22 mouse cellular contexts compared by ENCODE assay signal in the genomic region with DNA sequence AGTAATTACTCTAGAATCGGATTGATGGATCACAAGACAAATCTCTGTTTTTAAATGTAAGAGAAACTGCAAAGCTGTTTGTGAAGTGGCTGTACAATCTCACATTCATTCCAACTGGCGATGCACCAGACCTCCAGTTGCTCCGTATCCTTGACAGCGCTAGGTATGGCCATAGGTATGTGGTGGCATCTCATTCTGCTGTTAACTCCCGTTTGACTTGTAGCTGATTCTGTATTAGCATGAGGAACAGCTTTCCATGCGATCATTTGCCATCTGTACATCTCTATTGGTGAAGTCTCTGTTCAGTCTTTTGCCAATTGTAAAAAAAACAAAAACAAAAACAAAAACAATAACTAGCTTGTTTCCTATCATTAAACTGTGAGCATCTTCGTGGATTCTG.
DNase-seq lines count a peak whose midpoint lies in the region; ATAC-seq and TF ChIP-seq lines count a peak whose summit lies in the region.
"Had no signal": no experiment of that assay in that cellular context is flagged by ENCODE, and none has a peak within 500 bp of the region (broad histone marks: within the 10 kb centered on the region; RNA-seq: fewer than 3 reads in every experiment).

No protein-coding gene starts in this region.

- no peak overlapping the region for H3K9ac ChIP-seq in embryonic facial prominence, embryonic 15.5 days
- H3K9ac ChIP-seq in forebrain, postnatal 0 days: no peak overlapping the region
- no peak overlapping the region for H3K9ac ChIP-seq in forebrain, embryonic 12.5 days
- no peak overlapping the region for H3K9ac ChIP-seq in hindbrain, postnatal 0 days (replicated peaks; ENCODE audit: low read length)
- no peak overlapping the region for H3K9ac ChIP-seq in hindbrain, embryonic 16.5 days (ENCODE audit: low read depth, low read length)
- no peak overlapping the region for H3K9ac ChIP-seq in neural tube, embryonic 13.5 days
- H3K9ac ChIP-seq in neural tube, embryonic 15.5 days (replicated peaks): no peak overlapping the region
- H3K9ac ChIP-seq: embryonic facial prominence, embryonic 13.5 days; heart, embryonic 15.5 days; hindbrain, embryonic 14.5 days had no signal

- H3K36me3 ChIP-seq in embryonic facial prominence, embryonic 15.5 days: no peaks in the 10 kb centered on the region
- H3K36me3 ChIP-seq in embryonic facial prominence, embryonic 10.5 days (replicated peaks): no peaks in the 10 kb centered on the region
- no peaks in the 10 kb centered on the region for H3K36me3 ChIP-seq in forebrain, postnatal 0 days (ENCODE audit: insufficient read depth)
- no peaks in the 10 kb centered on the region for H3K36me3 ChIP-seq in forebrain, embryonic 12.5 days (replicated peaks)
- H3K36me3 ChIP-seq in hindbrain, postnatal 0 days (ENCODE audit: insufficient read depth, low read length): no peaks in the 10 kb centered on the region
- H3K36me3 ChIP-seq in hindbrain, embryonic 16.5 days (ENCODE audit: control insufficient read depth, insufficient read depth, low read length): no peaks in the 10 kb centered on the region
- no peaks in the 10 kb centered on the region for H3K36me3 ChIP-seq in neural tube, embryonic 13.5 days
- no peaks in the 10 kb centered on the region for H3K36me3 ChIP-seq in neural tube, embryonic 15.5 days
- H3K36me3 ChIP-seq: embryonic facial prominence, embryonic 13.5 days; G1E; heart, embryonic 15.5 days had no signal

- no peaks in the 10 kb centered on the region for H3K9me3 ChIP-seq in embryonic facial prominence, embryonic 15.5 days (replicated peaks)
- no peaks in the 10 kb centered on the region for H3K9me3 ChIP-seq in embryonic facial prominence, embryonic 10.5 days
- no peaks in the 10 kb centered on the region for H3K9me3 ChIP-seq in forebrain, postnatal 0 days (ENCODE audit: low read length)
- H3K9me3 ChIP-seq in forebrain, embryonic 12.5 days: no peaks in the 10 kb centered on the region
- no peaks in the 10 kb centered on the region for H3K9me3 ChIP-seq in hindbrain, postnatal 0 days (ENCODE audit: low read length)
- no peaks in the 10 kb centered on the region for H3K9me3 ChIP-seq in hindbrain, embryonic 16.5 days (ENCODE audit: control insufficient read depth, low read length)
- no peaks in the 10 kb centered on the region for H3K9me3 ChIP-seq in neural tube, embryonic 13.5 days
- no peaks in the 10 kb centered on the region for H3K9me3 ChIP-seq in neural tube, embryonic 15.5 days (replicated peaks)
- H3K9me3 ChIP-seq: embryonic facial prominence, embryonic 13.5 days; G1E; heart, embryonic 15.5 days had no signal

- H3K27me3 ChIP-seq in embryonic facial prominence, embryonic 15.5 days: no peaks in the 10 kb centered on the region
- H3K27me3 ChIP-seq in embryonic facial prominence, embryonic 10.5 days (replicated peaks; ENCODE audit: low read depth, poor library complexity, severe bottlenecking): peaks cover 9% of the 10 kb centered on the region; the same call in 1 of the 2 replicates
- no peaks in the 10 kb centered on the region for H3K27me3 ChIP-seq in forebrain, postnatal 0 days (ENCODE audit: insufficient read depth, low read length)
- H3K27me3 ChIP-seq in forebrain, embryonic 12.5 days: no peaks in the 10 kb centered on the region
- no peaks in the 10 kb centered on the region for H3K27me3 ChIP-seq in hindbrain, postnatal 0 days (ENCODE audit: insufficient read depth, low read length)
- H3K27me3 ChIP-seq in hindbrain, embryonic 16.5 days (replicated peaks; ENCODE audit: control insufficient read depth, insufficient read depth, low read length): no peaks in the 10 kb centered on the region
- H3K27me3 ChIP-seq in neural tube, embryonic 13.5 days: no peaks in the 10 kb centered on the region
- no peaks in the 10 kb centered on the region for H3K27me3 ChIP-seq in neural tube, embryonic 15.5 days (replicated peaks)
- H3K27me3 ChIP-seq: embryonic facial prominence, embryonic 13.5 days had no signal

- H3K4me2 ChIP-seq in embryonic facial prominence, embryonic 15.5 days (replicated peaks): no peak overlapping the region
- H3K4me2 ChIP-seq in forebrain, postnatal 0 days (ENCODE audit: low read depth): no peak overlapping the region
- H3K4me2 ChIP-seq in forebrain, embryonic 12.5 days: no peak overlapping the region
- no peak overlapping the region for H3K4me2 ChIP-seq in hindbrain, postnatal 0 days (ENCODE audit: low read depth, low read length)
- no peak overlapping the region for H3K4me2 ChIP-seq in hindbrain, embryonic 16.5 days (ENCODE audit: low read length)
- H3K4me2 ChIP-seq in neural tube, embryonic 13.5 days: no peak overlapping the region
- H3K4me2 ChIP-seq in neural tube, embryonic 15.5 days: no peak overlapping the region
- H3K4me2 ChIP-seq: embryonic facial prominence, embryonic 13.5 days; heart, embryonic 15.5 days; hindbrain, embryonic 14.5 days had no signal

- TF ChIP-seq CTCF in forebrain, postnatal 0 days (IDR thresholded peaks at IDR 0.05; ENCODE audit: low read depth): no peak
- TF ChIP-seq CTCF in hindbrain, postnatal 0 days (IDR thresholded peaks at IDR 0.05; ENCODE audit: low read depth): no peak

- H3K27ac ChIP-seq in embryonic facial prominence, embryonic 15.5 days (replicated peaks): 0 out of 2 replicates have a peak overlapping the region, but pooled peaks have one; percentile 58
- H3K27ac ChIP-seq in embryonic facial prominence, embryonic 10.5 days (replicated peaks): no peak overlapping the region
- H3K27ac ChIP-seq in forebrain, postnatal 0 days (ENCODE audit: low read depth, low read length): no peak overlapping the region
- no peak overlapping the region for H3K27ac ChIP-seq in forebrain, embryonic 12.5 days
- H3K27ac ChIP-seq in hindbrain, postnatal 0 days: peak overlapping the region; percentile 27; the same call in 1 of the 2 replicates
- no peak overlapping the region for H3K27ac ChIP-seq in hindbrain, embryonic 16.5 days (ENCODE audit: low read depth, low read length)
- peak overlapping the region; percentile 30; the same call in 1 of the 2 replicates for H3K27ac ChIP-seq in neural tube, embryonic 13.5 days (replicated peaks)
- no peak overlapping the region for H3K27ac ChIP-seq in neural tube, embryonic 15.5 days (replicated peaks)
- H3K27ac ChIP-seq: embryonic facial prominence, embryonic 13.5 days; heart, embryonic 15.5 days had no signal

- no peak for DNase-seq in embryonic facial prominence, embryonic 10.5 days (ENCODE audit: low spot score)
- DNase-seq in forebrain, postnatal 0 days: no peak
- DNase-seq in hindbrain, postnatal 0 days (ENCODE audit: low spot score): no peak
- DNase-seq: adrenal gland, adult 8-10 months; adrenal gland, postnatal 36 days; B cell, adult 2 months; cerebellum, adult 11-12 months; cerebellum, adult 9-10 months; cerebellum, postnatal 25 days; gastrocnemius, postnatal 14 days; heart, postnatal 14 days; kidney, adult 11 months had no signal

- 70% methylated on average over 7 of the region's 7 CpGs for WGBS in embryonic facial prominence, embryonic 15.5 days
- 88% methylated on average over 7 of the region's 7 CpGs for WGBS in embryonic facial prominence, embryonic 10.5 days
- WGBS in forebrain, postnatal 0 days: 54% methylated on average over 7 of the region's 7 CpGs
- 75% methylated on average over 7 of the region's 7 CpGs for WGBS in forebrain, embryonic 12.5 days
- WGBS in hindbrain, postnatal 0 days: 34% methylated on average over 7 of the region's 7 CpGs
- WGBS in hindbrain, embryonic 16.5 days: 54% methylated on average over 7 of the region's 7 CpGs
- 65% methylated on average over 7 of the region's 7 CpGs for WGBS in neural tube, embryonic 13.5 days
- 52% methylated on average over 7 of the region's 7 CpGs for WGBS in neural tube, embryonic 15.5 days

- no peak overlapping the region for H3K4me3 ChIP-seq in embryonic facial prominence, embryonic 15.5 days (replicated peaks)
- no peak overlapping the region for H3K4me3 ChIP-seq in embryonic facial prominence, embryonic 10.5 days
- no peak overlapping the region for H3K4me3 ChIP-seq in forebrain, postnatal 0 days (ENCODE audit: low read depth, low read length)
- H3K4me3 ChIP-seq in forebrain, embryonic 12.5 days (replicated peaks): no peak overlapping the region
- no peak overlapping the region for H3K4me3 ChIP-seq in hindbrain, postnatal 0 days (ENCODE audit: low read length)
- H3K4me3 ChIP-seq in hindbrain, embryonic 16.5 days (ENCODE audit: low read length): no peak overlapping the region
- H3K4me3 ChIP-seq in neural tube, embryonic 13.5 days: no peak overlapping the region
- no peak overlapping the region for H3K4me3 ChIP-seq in neural tube, embryonic 15.5 days (replicated peaks)
- H3K4me3 ChIP-seq: embryonic facial prominence, embryonic 13.5 days; heart, embryonic 15.5 days had no signal

- ATAC-seq in embryonic facial prominence, embryonic 15.5 days (ENCODE audit: insufficient number of reproducible peaks, low FRiP score, low TSS enrichment, low read depth): no peak
- peak; percentile 40; the same call in 1 of the 2 replicates for ATAC-seq in forebrain, postnatal 0 days
- ATAC-seq in forebrain, embryonic 12.5 days (ENCODE audit: low FRiP score): no peak
- ATAC-seq in hindbrain, postnatal 0 days: 0 out of 2 replicates have a peak, but pooled peaks have one; percentile 45
- ATAC-seq in hindbrain, embryonic 16.5 days: no peak
- ATAC-seq in neural tube, embryonic 13.5 days (ENCODE audit: low read depth): no peak
- no peak for ATAC-seq in neural tube, embryonic 15.5 days (ENCODE audit: low FRiP score)
- ATAC-seq: CD4-positive, CD25-positive, alpha-beta regulatory T cell, adult 4 months had no signal

- H3K4me1 ChIP-seq in embryonic facial prominence, embryonic 15.5 days: peaks cover 27% of the 10 kb centered on the region
- peaks cover 10% of the 10 kb centered on the region; the same call in 1 of the 2 replicates for H3K4me1 ChIP-seq in embryonic facial prominence, embryonic 10.5 days
- H3K4me1 ChIP-seq in forebrain, postnatal 0 days (ENCODE audit: insufficient read depth): peaks cover 14% of the 10 kb centered on the region
- peaks cover 8% of the 10 kb centered on the region; the same call in 1 of the 2 replicates for H3K4me1 ChIP-seq in forebrain, embryonic 12.5 days
- H3K4me1 ChIP-seq in hindbrain, postnatal 0 days (ENCODE audit: insufficient read depth, low read length): peaks cover 12% of the 10 kb centered on the region
- H3K4me1 ChIP-seq in hindbrain, embryonic 16.5 days (ENCODE audit: control insufficient read depth, insufficient read depth, low read depth, low read length): peaks cover 8% of the 10 kb centered on the region
- peaks cover 19% of the 10 kb centered on the region for H3K4me1 ChIP-seq in neural tube, embryonic 13.5 days (replicated peaks)
- peaks cover 14% of the 10 kb centered on the region for H3K4me1 ChIP-seq in neural tube, embryonic 15.5 days
- H3K4me1 ChIP-seq: heart, embryonic 15.5 days had no signal

Comparison
In these comparisons a context has a peak if more than half of its experiments do, and no peak if none do; other contexts are left out.
1. ATAC-seq: peak in forebrain, postnatal 0 days (single experiment) and hindbrain, postnatal 0 days (single experiment); none in embryonic facial prominence, embryonic 15.5 days (single experiment), forebrain, embryonic 12.5 days (single experiment), hindbrain, embryonic 16.5 days (single experiment), neural tube, embryonic 13.5 days (single experiment) and neural tube, embryonic 15.5 days (single experiment).
2. H3K27ac ChIP-seq: peak in embryonic facial prominence, embryonic 15.5 days (single experiment), hindbrain, postnatal 0 days (single experiment) and neural tube, embryonic 13.5 days (single experiment); none in embryonic facial prominence, embryonic 10.5 days (single experiment), forebrain, postnatal 0 days (single experiment), forebrain, embryonic 12.5 days (single experiment), hindbrain, embryonic 16.5 days (single experiment) and neural tube, embryonic 15.5 days (single experiment).